Mouse (Mus musculus) neural tube, embryonic 13.5 days (tissue): ENCODE results near the gene Cdk5r1. TPM values are rescaled to one million over a fixed set of nuclear protein-coding genes. Genes with fewer than 3 reads are reported as not detected.

Source experiments
- ATAC-seq: fragments of 200-750 bp; cut with Nextera tagmentation; 2 replicates; pipeline ENCODE4 v1.8.0; 2017; ENCODE audit warnings: low read depth, mild to moderate bottlenecking, moderate TSS enrichment, moderate library complexity
- H3K27ac ChIP-seq: fragments of 300-500 bp; sonication (generic); replicated peaks from 2 replicates; pipeline ENCODE4 v1.5.1; 2015; ENCODE audit warnings: moderate library complexity, mild to moderate bottlenecking, inconsistent platforms
- H3K27me3 ChIP-seq: fragments of 300-500 bp; sonication (generic); 2 replicates; pipeline ENCODE4 v1.6.1; 2015; ENCODE audit warnings: mild to moderate bottlenecking, inconsistent platforms
- H3K36me3 ChIP-seq: fragments of 300-500 bp; sonication (generic); 2 replicates; pipeline ENCODE4 v1.6.1; 2015; ENCODE audit warnings: mild to moderate bottlenecking, inconsistent platforms
- H3K4me1 ChIP-seq: fragments of 300-500 bp; sonication (generic); replicated peaks from 2 replicates; pipeline ENCODE4 v1.6.1; 2015; ENCODE audit warnings: inconsistent platforms
- H3K4me2 ChIP-seq: fragments of 300-500 bp; sonication (generic); 2 replicates; pipeline ENCODE4 v1.6.1; 2015; ENCODE audit warnings: inconsistent platforms, mild to moderate bottlenecking, moderate library complexity
- H3K4me3 ChIP-seq: fragments of 300-500 bp; sonication (generic); 2 replicates; pipeline ENCODE4 v1.5.1; 2015; ENCODE audit warnings: mild to moderate bottlenecking, inconsistent platforms
- H3K9ac ChIP-seq: fragments of 300-500 bp; sonication (generic); 2 replicates; pipeline ENCODE4 v1.6.1; 2015; ENCODE audit warnings: moderate library complexity, mild to moderate bottlenecking, inconsistent platforms
- H3K9me3 ChIP-seq: fragments of 300-500 bp; sonication (generic); 2 replicates; pipeline ENCODE4 v1.6.1; 2016; ENCODE audit warnings: inconsistent platforms
- whole genome bisulfite sequencing: fragments of 180-500 bp; shearing (Covaris S2); methylation state at CpG from one replicate; pipeline ENCODE4 v1.1.7; 2015; 5-methylcytosine and 5-hydroxymethylcytosine counted together
- polyA plus RNA-seq: library from polyadenylated mRNA; unstranded; fragments of >200 nt; fragmentation: Nextera tagmentation; extraction: Ambion mirVana; gene quantifications from 2 replicates; pipeline ENCODE4 v1.2.1, GENCODE M21; 2015

Gene Cdk5r1
- polyA plus RNA-seq, 1 experiment from 2014 or later = 87.8 TPM

GRCm38 (mm10) chr11:80529149-80529548 lies 52.3 kb downstream of the Cdk5r1 start:
- Histone ChIP-seq H3K9ac (no peak overlapping the region), H3K4me2 (no peak overlapping the region), H3K4me3 (no peak overlapping the region), H3K27me3 (no peaks in the 10 kb centered on the region), H3K36me3 (no peaks in the 10 kb centered on the region), H3K27ac (no peak overlapping the region), H3K4me1 (no peaks in the 10 kb centered on the region), H3K9me3 (no peaks in the 10 kb centered on the region)
- ATAC-seq = no peak
- WGBS = 83% methylated on average over 8 of the region's 8 CpGs

Other genes with a start within 250 kb of the Cdk5r1 start
- 16.3 and 16.6 TPM in 2 replicates for gene Rhbdl3, start 176.1 kb upstream of the Cdk5r1 start, polyA plus RNA-seq
- gene 5730455P16Rik, start 99.0 kb upstream of the Cdk5r1 start, polyA plus RNA-seq = 30.4 and 33.4 TPM in 2 replicates
- 217 and 226 TPM in 2 replicates for gene Zfp207, start 93.7 kb upstream of the Cdk5r1 start, polyA plus RNA-seq
- gene Psmd11, start 48.4 kb upstream of the Cdk5r1 start, polyA plus RNA-seq = 293 and 304 TPM in 2 replicates